Mouse (Mus musculus) lung, postnatal 14 days (tissue): ENCODE measurements around the gene Hapln2.

ENCODE experiments used
- DNase-seq: peaks from one replicate; pipeline ENCODE4 v3.0.0; 2021

Hapln2 gene

DNA sequence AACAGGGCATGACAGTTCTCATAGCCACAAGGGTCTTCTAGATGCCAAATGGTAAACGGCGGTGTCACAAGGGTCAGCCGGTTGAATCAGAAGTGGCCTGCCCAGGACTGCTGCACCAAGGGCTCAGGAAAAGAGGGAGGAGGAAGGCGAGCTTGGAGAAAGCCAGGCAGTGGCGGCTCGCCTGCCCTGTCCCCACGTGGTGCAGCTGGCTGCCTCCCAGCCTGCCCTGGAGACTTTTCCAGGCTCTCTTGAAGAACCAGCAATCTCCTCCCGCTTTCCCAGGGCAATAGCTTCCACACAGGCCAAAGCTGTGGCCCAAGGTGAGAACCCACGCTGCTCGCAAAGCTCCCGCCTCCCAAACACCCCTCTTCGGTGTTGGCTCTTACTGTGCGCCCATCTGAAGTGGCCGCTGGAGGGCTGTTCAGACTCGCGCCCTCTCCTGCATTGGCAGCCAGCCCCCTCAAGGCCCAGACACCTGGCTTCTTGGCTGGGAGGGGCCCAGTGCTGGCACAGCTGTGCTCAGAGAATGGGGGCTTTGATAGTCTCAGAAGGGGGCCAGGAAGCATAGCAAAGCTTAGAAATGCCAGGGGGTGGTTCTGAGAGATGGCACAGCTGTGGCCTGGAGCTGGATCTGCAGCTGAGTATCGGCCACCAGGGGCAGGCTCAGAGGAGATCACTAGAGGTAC lies 24.9 kb downstream of the Hapln2 start:
- DNase-seq: peak; percentile 63

DNA sequence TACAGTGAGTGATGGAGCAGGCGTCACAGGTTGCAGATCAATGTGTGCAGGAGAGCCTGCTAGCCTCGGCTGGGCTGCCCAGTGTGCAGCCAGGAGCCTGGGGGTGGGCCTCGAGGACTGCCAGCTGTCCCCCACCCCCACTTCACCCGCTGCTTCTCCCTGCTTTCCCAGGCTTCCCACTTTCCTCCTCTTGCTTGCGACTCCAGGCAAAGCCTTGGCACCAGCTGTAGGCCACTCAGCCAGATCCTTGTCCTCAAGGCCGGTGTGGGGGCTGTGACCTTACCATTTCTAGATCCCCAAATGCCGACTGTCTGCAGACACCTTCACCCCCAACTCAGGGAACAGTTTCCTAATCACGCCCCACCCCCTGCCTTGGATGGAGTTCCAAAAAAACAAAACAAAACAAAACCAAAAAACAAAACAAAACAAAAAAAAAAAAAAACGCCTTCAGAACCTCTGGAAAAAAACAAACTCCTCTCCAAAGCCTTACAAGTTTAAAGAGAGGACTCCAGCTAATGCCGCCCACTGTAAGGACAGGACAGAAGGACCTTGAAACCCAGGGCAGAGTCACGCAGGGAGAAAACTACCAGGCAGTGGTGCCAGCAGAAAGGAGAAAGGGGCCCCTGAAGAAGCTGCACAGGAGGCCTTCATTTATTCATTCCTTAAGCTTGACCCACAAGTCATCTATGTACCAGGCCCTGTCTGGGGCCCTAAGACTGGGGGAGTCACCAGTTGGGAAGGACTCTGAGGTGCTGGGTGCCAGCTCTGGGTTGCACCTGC lies 26.4 kb downstream of the Hapln2 start:
- no peak for DNase-seq

DNA sequence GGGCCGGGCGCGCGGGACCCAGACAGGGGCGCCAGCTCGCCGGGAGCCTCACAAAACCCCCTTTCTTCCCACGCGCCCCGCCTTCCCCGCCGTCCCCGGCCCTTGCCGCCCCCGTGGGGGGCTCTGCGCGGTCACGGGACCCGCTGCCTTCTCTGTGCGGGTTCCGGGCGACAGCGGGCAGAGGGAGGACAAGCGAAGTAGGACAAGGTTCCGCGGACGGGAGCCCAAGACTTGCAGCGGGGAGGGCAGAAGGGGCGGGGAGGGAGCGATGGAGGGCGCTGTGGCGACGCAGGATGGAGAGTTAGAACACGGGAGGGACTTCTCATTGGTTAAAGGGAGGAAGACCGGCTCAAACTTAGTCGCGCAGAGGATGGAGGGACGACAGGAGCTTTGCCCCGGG lies 27.2 kb downstream of the Hapln2 start, which contains the start of gene Bcan:
Gene Bcan (minus strand): TSS at position 50 of the 400 bp plus-strand sequence.
- no peak for DNase-seq

DNA sequence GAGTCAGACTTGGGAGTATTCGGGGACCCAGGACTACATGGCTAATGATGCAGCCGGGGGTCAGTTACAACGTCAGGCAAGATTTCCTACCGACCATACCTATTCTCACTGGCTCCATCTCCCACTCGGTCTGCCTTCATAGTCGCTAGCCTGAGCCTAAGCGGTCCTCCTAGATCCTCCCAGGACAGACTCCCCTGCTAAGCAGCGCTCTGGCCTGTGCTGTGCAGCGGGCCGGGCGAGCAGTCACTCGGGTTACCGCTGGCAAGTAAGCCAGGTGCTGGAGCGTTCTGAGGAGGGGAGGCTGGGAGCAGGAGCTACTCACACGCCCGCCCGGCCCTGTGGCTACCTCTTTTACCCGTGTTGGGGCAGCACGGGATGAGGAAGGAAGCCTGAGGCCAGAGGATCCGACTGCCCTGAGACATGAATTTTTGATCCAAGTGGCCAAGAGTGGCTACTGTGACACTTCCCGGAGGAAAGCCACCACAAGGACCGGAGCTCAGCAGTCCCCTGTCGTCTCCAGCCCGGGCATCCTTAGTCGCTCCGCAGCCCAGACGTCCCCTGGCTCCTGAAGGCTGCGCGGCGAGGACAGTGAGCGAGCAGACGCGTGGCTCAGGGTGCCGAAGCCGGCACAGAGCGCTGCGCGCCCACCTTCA lies 28.0 kb downstream of the Hapln2 start:
- no peak for DNase-seq

GRCm38 (mm10) chr3:87998747-87999146 lies 28.6 kb downstream of the Hapln2 start:
- no peak for DNase-seq

GRCm38 (mm10) chr3:87996971-87997614 lies 30.3 kb downstream of the Hapln2 start:
- DNase-seq: peak; percentile 50

DNA sequence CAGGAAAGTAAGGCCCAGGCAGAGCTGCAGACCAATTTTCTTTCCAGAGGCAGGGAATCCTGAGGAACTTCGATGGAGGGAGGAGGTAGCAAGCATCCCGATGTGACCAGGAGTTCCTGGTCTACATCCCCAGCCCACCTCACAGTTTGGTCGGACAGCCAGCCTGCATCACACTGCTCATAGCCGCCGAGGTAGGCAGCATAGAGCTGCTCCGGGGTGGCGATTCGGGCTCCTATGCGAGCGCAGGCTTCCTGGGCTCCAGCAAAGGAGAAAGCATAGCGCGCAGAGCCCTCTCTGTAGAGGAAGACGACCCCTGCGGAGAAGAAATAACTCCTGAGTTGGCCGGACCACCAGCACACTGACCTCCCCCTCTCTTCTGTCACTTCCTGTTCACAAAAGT lies 31.0 kb downstream of the Hapln2 start:
- DNase-seq: no peak

DNA sequence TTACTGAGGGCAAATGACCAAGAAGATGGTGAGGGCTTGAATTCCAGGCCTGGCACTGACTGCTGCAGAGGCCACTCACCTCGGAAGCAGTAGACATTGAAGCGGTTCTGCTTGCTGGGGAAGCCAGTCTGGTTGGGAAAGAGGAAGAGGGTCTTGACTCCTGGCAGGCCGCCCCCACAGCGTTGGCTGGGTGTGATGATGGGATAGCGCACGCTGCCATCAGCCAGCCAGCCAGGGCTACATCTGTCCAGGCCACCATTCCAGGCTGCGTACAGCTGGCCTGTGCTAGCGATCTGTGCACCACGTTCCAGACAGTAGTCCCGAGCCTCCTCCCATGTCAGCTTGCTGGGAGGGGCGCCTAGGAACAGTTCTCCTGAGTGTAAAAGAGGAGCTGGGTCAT lies 32.1 kb downstream of the Hapln2 start:
- DNase-seq: peak; percentile 40

GRCm38 (mm10) chr3:87993436-87993835 lies 33.9 kb downstream of the Hapln2 start:
- peak; percentile 62 for DNase-seq

- no peak for DNase-seq
Observed at GRCm38 (mm10) chr3:87989935-87990334, 37.4 kb downstream of the Hapln2 start.

DNA sequence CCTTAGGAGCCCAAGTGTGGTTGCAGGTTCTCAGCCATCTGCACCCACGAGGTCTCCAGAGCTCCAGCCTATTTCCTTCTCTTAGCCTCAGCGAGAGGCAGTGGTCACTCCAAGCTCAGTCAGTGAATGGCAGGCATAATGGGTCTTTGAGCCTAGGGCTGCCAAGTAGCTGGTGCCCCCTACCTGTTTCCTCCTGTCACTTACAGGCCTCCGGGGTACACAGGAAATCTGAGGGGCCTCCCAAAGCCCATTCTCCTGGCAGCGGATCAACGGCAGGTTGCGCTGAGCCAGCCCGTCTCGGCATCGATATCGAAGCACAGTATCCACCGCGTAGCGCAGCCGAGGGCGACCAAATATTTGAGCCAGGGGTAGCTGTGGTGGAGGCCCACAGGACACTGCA lies 39.3 kb downstream of the Hapln2 start:
- DNase-seq: no peak

- peak; percentile 26 for DNase-seq
Observed at GRCm38 (mm10) chr3:87987633-87988032, 39.8 kb downstream of the Hapln2 start.

GRCm38 (mm10) chr3:87986868-87987267 lies 40.5 kb downstream of the Hapln2 start:
- peak; percentile 99 for DNase-seq

- peak; percentile 28 for DNase-seq
Observed at GRCm38 (mm10) chr3:87985505-87986320, 41.7 kb downstream of the Hapln2 start.

DNA sequence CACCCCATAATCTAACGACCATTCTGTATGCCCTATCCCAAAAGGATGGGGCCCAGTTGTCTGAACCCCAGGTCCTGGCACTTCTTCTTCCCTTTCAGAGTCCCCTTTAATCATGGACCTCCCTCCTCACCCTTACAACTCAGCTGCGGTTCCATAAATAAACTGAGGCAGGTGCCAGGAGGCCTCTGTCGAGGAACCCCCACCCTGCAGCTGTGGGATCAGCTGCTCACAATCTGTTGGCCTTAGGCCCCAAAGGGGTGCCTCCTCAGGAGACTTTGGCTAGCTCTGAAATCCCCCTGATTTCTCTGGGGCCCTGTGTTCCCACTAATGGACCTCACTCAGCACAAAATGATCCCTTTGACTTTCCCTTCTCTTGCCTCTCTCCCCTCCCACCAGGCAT lies 43.3 kb downstream of the Hapln2 start:
- DNase-seq: no peak

GRCm38 (mm10) chr3:87983627-87984026 lies 43.8 kb downstream of the Hapln2 start:
- no peak for DNase-seq

GRCm38 (mm10) chr3:87982836-87983601 lies 44.4 kb downstream of the Hapln2 start:
- peak; percentile 77 for DNase-seq

DNA sequence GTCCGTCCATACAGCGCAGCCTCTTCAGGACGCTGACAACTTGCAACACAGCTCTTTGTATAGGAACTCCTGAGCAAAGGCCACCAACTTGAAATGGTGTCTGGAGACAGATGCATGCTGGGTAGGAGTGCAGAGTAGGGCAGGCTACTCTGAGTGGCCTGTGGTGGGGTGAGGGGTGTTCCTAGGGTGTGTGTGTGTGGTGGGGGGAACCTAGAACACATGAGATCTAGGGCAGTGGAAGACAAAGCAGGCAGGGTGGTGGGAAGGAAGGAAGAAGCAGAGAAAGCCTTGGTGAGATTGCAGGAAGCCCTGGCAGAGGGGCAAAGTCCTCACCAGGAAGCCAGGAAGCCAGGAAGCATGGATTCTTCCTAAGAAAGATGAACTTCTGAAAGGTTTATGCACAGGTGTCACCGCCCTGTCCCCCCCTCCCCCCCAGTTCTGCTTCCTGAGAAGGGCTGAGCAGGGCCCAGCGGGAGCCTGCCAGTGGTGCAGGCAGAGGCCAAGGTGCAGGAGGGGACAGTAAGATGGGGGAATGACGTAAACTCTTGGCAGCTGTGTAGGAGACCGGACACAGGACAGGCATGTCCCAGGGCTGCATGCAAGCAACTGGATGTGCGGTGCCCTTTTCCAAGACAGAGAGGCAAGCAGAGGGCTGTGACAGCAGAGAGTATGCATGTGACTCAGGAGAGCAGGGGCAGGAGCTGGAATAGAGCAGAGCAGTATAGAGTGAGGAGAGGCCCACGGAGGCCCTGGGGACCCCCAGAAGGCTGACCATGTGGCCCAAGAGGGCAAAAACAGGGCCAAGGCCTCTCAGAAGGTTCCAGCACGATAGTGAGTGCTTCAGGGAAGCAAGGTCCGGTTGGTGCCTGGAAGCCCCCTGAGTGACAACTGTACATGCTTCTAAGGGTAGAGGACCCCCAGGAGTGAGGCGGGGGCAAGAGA lies 45.2 kb downstream of the Hapln2 start:
- DNase-seq: peak; percentile 80

DNA sequence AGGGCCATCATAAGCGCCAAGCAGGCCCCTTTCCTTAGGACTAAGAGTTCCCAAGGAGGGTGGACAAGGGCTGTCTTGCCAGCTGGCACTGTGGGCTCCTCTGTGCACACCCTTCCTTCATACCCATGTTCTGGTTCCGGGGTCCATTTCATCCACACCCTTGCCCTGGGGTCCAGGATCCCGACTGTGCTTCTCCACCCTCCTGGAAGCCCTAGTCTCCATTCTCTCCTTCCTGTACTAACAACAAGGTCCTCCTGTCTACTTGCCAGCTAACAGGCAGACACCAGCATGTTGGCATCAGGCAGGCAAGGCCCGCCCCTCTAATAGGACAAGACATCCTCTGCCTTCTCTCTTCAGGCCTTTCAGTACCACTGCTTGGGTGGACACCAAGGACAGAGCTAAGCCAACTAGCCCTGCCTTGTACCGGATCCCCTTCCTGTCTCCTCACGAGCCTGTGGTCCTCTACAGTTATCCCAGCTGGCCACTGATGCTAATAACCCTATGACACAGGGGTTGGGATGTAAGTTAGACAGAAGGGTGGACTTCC lies 46.1 kb downstream of the Hapln2 start:
- peak; percentile 20 for DNase-seq

- no peak for DNase-seq
Observed at GRCm38 (mm10) chr3:87980728-87981127, 46.7 kb downstream of the Hapln2 start.
